Mouse (Mus musculus) megakaryocyte progenitor cell, adult 5-6 weeks (primary cell): Measurements from ENCODE around the gene Tmem140. TPM values are rescaled to one million over a fixed set of nuclear protein-coding genes. Genes with fewer than 3 reads are reported as not detected.

Source experiments
- ATAC-seq: replicated peaks from 2 replicates; pipeline ENCODE4 v1.8.0; 2016; ENCODE audit warnings: mild to moderate bottlenecking, moderate TSS enrichment, inconsistent platforms; ENCODE audit not compliant: poor library complexity
- total RNA-seq, 2 experiments: library from RNA; stranded (forward) in 1 of 2; stranded (reverse) in 1 of 2; fragments of 157-497, 149-512 nt in 1 of 2; fragments of 200-1000 nt in 1 of 2; gene quantifications; 2 replicates each; pipeline versions ENCODE4 v1.2.3 to v1.2.4; 2015 to 2017

Gene Tmem140
- total RNA-seq, 2 experiments from 2014 or later, result 0.33 to 1.2 TPM

DNA sequence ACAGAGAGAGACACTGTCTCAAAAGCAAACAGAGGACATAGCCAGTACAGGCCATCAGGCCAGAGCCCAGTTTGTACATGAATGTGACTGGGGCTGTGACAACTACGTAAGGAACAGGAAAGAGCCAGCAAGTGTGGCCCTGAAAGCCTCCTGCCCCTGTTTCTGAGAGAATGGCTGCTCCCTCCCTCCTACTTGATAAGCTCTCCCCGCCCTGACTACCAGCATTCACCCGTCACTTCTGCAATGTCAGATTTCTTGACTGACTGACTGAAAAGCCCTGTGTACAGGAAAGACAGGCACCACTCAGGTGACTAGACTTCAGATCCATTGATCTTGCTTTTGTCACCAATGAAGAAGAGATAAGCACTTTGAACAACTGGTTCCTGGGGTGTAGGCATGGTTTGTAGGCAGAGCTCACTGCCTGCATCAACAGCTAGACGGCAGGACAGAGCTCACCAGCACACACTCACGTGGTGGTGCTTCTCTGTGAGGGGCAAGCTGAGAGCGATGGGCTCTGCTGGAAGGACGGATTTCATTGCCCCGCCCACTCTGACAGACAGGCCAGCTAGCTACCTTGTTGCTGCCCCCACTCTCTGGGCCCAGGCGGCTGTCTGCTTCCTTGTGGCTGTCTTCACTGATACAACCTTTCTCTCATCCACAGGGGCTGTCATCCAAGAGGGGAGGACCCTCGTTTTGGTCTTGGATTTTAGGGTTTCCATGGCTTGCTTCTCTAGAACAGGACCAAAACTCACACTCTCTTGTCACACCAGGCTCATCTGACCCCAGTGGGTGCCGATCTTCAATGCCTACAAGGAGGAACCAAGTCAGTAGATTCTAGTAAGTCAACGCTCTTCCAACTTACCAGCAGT is 13.3 kb downstream of the Tmem140 start:
- ATAC-seq, result peak; percentile 14

DNA sequence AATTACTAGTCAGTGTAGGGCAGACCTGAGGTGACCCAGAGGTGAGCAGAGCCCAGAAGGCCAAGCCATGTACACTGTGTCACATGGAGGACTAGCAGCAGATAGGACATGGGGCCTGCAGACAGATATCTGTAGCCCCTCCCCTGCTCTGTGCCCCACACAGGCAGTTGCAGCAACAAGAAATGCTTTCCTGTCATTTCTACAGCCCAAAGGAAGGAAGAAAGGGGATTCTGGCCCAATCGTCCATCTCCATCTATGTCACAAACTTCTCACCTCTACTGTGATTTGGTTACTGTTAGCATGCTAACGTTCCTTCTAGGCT is 13.8 kb downstream of the Tmem140 start:
- ATAC-seq, result 0 out of 2 replicates have a peak, but pooled peaks have one; percentile 6

GRCm38 (mm10) chr6:34877509-34878321 is 14.8 kb downstream of the Tmem140 start, which contains the start of gene Cyren:
Gene Cyren (minus strand): TSS chr6:34878060.
- ATAC-seq, result peak; percentile 64

DNA sequence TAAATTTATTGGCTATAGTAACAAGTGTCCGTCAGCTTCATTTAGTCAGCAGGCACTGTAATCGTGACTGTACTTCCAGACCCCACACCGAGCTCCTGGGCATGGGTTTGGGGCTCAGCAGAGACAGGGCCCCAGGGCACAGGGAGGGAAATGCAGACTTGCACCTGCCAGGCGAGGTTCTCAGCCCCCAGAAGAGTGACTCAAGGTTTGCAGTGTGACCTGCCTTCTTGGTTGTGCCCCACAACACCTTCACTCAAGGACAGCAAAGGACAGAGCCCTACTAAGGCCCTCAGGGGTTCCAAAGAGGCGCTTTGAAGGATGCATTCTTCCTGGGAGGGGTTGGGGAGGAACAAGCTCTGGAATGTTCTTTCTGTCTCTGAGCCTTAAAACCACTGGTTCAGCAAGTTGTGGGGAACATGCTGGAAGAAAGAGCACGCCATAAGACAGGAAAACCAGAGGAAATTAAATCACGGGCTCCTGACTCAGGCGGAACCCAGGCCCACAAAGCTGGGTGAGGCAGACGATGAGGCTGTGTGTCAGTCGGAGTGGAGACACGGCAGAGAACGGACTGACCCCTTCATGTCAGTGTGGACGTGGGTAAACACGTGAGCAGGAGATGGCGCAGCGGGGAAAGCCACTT is 16.3 kb downstream of the Tmem140 start:
- no peak for ATAC-seq

GRCm38 (mm10) chr6:34879911-34880475 is 17.0 kb downstream of the Tmem140 start:
- peak; percentile 14; the same call in 1 of the 2 replicates for ATAC-seq

GRCm38 (mm10) chr6:34884724-34885123 is 21.8 kb downstream of the Tmem140 start:
- no peak for ATAC-seq

DNA sequence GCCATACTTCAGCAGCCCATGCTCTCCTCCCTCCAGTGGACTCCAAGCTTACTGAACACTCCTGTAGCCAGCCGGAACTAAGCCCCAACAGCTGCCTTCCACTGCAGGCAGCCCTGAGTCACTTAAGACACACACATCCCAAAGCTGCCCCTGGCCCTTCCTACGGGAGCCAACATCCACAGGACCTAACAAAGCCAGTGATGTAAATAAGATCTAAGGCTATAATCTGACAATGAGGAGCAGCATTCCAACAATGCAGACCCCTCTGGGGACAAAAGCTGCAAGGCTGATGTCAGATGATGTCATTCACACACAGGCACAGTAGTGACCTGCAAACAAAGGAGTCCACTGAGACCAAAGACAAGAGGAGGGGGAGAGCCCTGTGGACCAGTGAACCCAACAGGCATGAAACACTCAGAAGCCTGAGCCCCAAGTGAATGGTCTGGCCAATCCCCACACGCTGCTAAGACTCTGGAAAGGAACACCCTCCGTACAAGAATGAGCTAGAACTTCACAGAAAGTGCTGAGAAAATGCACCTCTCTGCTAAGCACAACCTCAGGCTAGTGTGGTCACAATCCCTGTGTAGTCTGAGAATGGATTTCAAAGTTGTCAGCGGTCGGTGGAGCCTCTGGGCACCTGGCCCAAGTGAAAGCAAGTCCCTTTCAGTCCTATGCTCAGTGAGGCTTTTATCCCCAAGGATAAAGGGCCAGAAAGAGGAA is 24.3 kb downstream of the Tmem140 start:
- ATAC-seq, result no peak

GRCm38 (mm10) chr6:34889185-34889584 is 26.2 kb downstream of the Tmem140 start:
- ATAC-seq, result no peak

DNA sequence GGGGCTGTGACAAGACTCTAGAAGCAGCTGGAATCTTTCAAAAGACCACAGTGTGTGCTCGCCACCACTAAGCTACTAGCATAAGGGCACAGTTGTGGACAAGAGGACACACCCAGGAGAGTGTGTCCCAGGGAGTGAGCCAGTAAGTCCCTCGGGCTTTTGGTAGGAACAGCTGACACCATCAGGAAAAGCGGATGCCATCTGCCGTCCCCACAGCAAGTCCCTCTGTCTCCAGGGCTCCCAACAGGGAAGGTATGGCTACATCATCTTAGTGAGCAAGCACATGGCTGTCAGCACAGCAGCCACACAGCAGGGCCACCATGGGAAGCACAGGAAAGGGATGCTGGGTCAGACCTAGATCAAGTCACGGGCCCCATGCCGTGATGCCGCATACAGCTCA is 32.6 kb downstream of the Tmem140 start:
- ATAC-seq, result no peak

GRCm38 (mm10) chr6:34896168-34896780 is 33.3 kb downstream of the Tmem140 start:
- no peak for ATAC-seq

DNA sequence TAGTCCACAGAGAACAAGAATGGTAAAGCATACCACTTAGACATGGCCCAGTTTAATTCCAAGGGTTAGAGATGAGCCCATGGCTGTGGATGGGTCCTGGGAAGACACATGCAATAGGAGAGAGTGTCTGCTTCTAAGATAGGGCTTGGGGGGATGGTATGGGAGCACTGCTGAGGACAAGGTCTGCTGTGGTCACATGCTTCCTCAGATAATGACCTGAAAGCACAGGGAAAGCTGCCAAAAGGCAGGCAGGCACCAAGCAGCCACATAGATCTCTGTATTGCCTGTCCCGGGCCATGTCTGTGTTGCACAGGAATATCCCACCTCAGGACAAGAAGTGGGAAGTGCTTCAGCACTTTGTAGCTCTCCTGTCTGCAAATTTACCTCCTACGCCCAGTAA is 36.2 kb downstream of the Tmem140 start:
- ATAC-seq, result peak; percentile 82

GRCm38 (mm10) chr6:34900990-34901389 is 38.0 kb downstream of the Tmem140 start:
- ATAC-seq, result no peak

GRCm38 (mm10) chr6:34901911-34902444 is 39.0 kb downstream of the Tmem140 start:
- peak; percentile 24 for ATAC-seq

GRCm38 (mm10) chr6:34902578-34902977 is 39.6 kb downstream of the Tmem140 start:
- ATAC-seq, result no peak

GRCm38 (mm10) chr6:34903441-34903840 is 40.5 kb downstream of the Tmem140 start:
- no peak for ATAC-seq

- no peak for ATAC-seq
Observed at GRCm38 (mm10) chr6:34903851-34904250, 40.9 kb downstream of the Tmem140 start.

GRCm38 (mm10) chr6:34904361-34904760 is 41.4 kb downstream of the Tmem140 start:
- no peak for ATAC-seq

DNA sequence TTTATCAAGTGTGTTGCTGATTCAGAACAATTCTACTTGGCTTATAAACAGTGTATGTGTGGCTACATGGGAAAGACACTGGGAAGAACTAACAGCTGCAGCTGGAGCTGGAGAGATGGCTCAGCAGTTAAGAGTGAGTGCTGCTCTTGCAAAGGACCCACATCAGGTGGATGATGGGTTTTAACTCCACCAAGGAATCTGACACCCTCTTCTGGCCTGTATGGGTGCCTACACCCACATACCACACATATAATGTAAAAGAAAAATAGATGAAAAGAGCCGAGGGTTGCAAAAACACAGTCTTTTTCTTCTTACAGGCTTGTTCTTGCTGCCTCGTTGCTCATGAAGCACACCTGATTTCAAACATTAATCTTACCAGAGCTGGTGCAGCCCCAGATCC is 43.2 kb downstream of the Tmem140 start:
- ATAC-seq, result no peak

GRCm38 (mm10) chr6:34906661-34907060 is 43.7 kb downstream of the Tmem140 start:
- ATAC-seq, result no peak
